Mouse (Mus musculus): Measurements from ENCODE around the gene Nfib. TPM values are rescaled to one million over a fixed set of nuclear protein-coding genes. Genes with fewer than 3 reads are reported as not detected.

The Nfib gene
- polyA plus RNA-seq, 1 experiment from 2014 or later, result 113 TPM

DNA sequence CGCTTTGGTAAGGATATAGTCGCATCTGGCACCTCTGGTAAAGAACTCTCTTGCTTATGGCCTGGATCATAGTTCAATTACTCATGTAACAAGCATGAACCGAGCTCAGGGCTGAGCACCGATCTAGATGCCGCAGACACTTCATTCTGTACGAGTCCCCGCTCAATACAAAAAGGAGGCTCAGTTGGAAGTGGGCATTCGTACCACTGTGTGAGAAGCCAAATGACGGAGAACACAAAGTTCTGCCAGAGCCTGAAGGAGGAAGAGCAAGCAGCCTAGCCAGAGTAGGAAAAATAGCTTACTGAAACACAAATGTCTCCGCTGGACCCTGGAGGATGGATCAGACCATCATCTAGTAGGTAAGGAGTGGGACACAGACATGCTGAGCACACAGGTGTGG is 246.7 kb downstream of the Nfib start:
- Histone ChIP-seq H3K9me3 (no peaks in the 10 kb centered on the region), H3K27ac (no peak overlapping the region), H3K27me3 (no peaks in the 10 kb centered on the region), H3K4me2 (no peak overlapping the region), H3K36me3 (peaks cover 4% of the 10 kb centered on the region; the same call in 1 of the 2 replicates), H3K9ac (no peak overlapping the region), H3K4me3 (no peak overlapping the region), H3K4me1 (peaks cover 43% of the 10 kb centered on the region)
- no peak for ATAC-seq (ENCODE audit: insufficient number of reproducible peaks, low FRiP score, low TSS enrichment, low read depth)
- 89% methylated on average over 10 of the region's 10 CpGs for WGBS

DNA sequence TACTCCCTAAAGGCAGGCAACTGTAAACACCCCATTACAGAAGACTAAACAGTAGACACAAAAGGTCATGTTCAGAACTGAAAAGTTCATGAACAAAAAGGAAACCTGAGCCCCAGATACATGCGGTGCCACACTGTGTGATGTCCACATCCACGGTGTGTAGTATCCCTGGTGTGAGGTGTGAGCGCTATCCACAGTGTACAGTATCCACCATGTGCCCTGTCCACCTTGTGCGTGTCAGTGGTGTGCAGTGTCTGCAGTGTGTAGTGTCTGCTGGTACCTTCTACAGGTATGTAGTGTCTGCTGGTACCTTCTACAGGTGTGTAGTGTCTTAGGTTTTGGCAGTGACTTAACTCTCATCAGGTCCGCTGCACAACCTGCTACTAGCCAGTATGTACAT is 248.6 kb downstream of the Nfib start:
- ATAC-seq (ENCODE audit: insufficient number of reproducible peaks, low FRiP score, low TSS enrichment, low read depth), result no peak
- H3K4me2 ChIP-seq, result no peak overlapping the region
- peak overlapping the region; percentile 54; the same call in 1 of the 2 replicates for H3K27ac ChIP-seq
- 80% methylated on average over 5 of the region's 5 CpGs for WGBS
- H3K4me3 ChIP-seq, result no peak overlapping the region
- no peaks in the 10 kb centered on the region for H3K9me3 ChIP-seq
- peaks cover 37% of the 10 kb centered on the region for H3K4me1 ChIP-seq
- peaks cover 4% of the 10 kb centered on the region; the same call in 1 of the 2 replicates for H3K36me3 ChIP-seq
- no peaks in the 10 kb centered on the region for H3K27me3 ChIP-seq
- H3K9ac ChIP-seq, result no peak overlapping the region

DNA sequence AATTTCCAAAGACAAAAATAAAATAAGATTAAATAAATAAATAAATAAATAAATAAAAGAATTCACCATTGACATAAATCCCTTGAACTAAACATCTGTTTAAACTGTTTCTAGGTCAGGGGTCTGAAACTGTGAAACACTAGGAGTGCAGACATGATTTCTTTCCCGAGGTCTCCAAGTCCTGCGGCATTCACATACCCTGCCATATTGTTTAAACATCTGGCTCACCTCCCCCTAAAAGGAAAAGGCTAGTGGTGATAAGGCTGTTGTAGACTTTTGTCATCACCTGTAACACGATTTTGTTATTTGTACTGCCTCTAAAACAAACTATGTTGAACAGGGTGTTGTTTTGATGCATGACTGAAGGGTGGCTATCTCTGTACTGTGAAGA is 249.2 kb downstream of the Nfib start:
- ATAC-seq (ENCODE audit: insufficient number of reproducible peaks, low FRiP score, low TSS enrichment, low read depth), result no peak
- no peaks in the 10 kb centered on the region for H3K9me3 ChIP-seq
- peaks cover 37% of the 10 kb centered on the region for H3K4me1 ChIP-seq
- H3K27ac ChIP-seq, result no peak overlapping the region
- peaks cover 4% of the 10 kb centered on the region; the same call in 1 of the 2 replicates for H3K36me3 ChIP-seq
- no peak overlapping the region for H3K4me2 ChIP-seq
- H3K27me3 ChIP-seq, result no peaks in the 10 kb centered on the region
- H3K9ac ChIP-seq, result no peak overlapping the region
- H3K4me3 ChIP-seq, result no peak overlapping the region
- WGBS, result 50% methylated on average over 3 of the region's 3 CpGs

DNA sequence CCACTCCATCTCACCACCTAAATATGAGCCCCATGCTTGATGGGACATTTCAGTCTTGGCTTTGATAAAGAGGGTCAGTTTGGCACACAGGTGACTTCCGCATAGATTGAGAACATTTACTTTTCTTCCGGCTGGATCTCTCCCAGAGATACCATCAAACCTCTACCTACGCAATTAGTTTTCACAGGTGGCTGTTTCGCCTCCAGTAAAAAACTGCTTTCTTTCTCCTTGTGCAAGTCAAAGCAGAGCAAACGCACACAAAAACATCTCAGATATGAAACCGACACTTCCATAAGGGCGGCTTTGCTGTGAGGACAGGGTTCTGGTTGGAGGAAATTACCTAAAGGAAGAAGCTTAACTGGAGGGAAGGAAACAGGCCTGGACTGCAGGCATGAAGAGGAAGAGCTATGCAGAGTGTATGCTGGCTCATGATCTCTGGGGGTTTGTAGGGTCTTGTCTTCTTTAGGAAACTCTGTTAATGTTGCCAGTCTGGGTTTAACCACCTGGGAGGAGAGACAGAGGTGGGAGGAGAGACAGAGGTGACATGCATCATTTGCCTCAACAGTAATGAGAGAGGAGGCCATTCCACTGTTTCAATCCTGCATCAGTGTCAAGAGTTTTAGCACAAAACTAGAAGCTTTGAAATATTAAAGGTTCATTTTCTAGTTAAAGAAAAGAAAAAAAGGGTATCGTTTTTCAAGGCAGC is 249.8 kb downstream of the Nfib start:
- Histone ChIP-seq H3K4me3 (no peak overlapping the region), H3K4me2 (no peak overlapping the region), H3K9ac (no peak overlapping the region), H3K27me3 (no peaks in the 10 kb centered on the region), H3K27ac (0 out of 2 replicates have a peak overlapping the region, but pooled peaks have one; percentile 14), H3K4me1 (peaks cover 37% of the 10 kb centered on the region), H3K36me3 (peaks cover 4% of the 10 kb centered on the region; the same call in 1 of the 2 replicates), H3K9me3 (no peaks in the 10 kb centered on the region)
- ATAC-seq (ENCODE audit: insufficient number of reproducible peaks, low FRiP score, low TSS enrichment, low read depth), result no peak
- WGBS, result 70% methylated on average over 8 of the region's 8 CpGs

DNA sequence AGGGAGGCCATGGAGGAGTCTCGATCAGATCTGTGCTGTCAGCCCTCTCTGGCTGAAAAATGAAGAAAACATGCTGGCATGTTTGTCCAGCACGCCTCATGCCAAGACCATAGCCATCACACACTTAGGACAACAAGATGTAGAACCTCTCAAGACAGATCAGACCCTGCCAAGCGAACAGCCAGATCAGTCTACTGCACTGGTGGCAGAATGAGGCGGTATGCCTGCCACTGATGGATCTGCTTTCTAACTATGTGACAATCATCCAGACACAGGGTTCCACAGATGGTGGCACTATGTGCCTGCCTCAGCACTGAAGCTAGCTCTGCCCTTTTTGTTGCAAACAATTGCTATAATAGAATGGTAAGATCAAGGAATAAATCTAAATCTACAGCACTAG is 250.6 kb downstream of the Nfib start:
- WGBS, result 88% methylated on average over 4 of the region's 4 CpGs
- no peak overlapping the region for H3K9ac ChIP-seq
- H3K36me3 ChIP-seq, result peaks cover 4% of the 10 kb centered on the region; the same call in 1 of the 2 replicates
- no peak overlapping the region for H3K4me3 ChIP-seq
- H3K9me3 ChIP-seq, result no peaks in the 10 kb centered on the region
- ATAC-seq (ENCODE audit: insufficient number of reproducible peaks, low FRiP score, low TSS enrichment, low read depth), result no peak
- no peaks in the 10 kb centered on the region for H3K27me3 ChIP-seq
- peaks cover 36% of the 10 kb centered on the region for H3K4me1 ChIP-seq
- H3K27ac ChIP-seq, result no peak overlapping the region
- no peak overlapping the region for H3K4me2 ChIP-seq

DNA sequence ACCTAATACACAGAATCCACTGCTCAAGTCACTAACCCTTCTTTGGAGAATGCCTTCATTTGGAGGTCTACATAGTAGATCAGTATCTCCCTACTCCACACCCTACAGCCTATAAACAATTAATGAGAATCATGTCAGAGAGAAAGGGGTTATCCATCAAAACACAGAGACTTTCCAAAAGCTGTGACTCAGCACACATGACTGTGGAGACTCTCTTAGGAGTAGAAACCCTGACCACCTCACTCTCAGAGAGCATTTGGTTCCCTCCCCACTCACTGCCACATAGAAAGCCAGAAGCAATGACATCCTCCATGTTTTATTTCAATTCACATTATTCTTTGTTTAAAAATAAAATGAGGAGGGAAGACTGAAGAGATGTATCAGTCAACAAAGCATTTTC is 252.2 kb downstream of the Nfib start:
- Histone ChIP-seq H3K4me1 (peaks cover 30% of the 10 kb centered on the region), H3K4me2 (no peak overlapping the region), H3K36me3 (peaks cover 4% of the 10 kb centered on the region; the same call in 1 of the 2 replicates), H3K9me3 (no peaks in the 10 kb centered on the region), H3K4me3 (no peak overlapping the region), H3K27me3 (no peaks in the 10 kb centered on the region), H3K9ac (no peak overlapping the region), H3K27ac (no peak overlapping the region)
- ATAC-seq (ENCODE audit: insufficient number of reproducible peaks, low FRiP score, low TSS enrichment, low read depth), result no peak

DNA sequence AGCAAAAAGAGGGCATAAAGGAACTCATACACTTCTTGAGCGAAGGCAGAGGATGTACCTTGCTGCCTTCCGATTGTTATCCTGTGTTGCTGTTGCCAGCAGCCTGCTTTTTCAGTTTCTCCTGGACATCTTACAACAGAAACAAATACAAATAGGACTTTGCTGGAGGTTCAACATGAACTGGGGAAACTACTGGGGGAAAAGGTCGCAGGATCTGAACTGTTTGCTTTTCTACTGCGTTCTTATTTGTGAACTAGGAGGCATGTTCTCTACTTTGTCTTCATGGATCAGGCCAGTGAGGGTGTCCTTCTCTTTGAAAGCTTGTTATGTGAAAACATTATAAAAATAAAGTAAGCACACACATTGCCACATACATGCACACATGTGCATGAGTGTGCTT is 252.6 kb downstream of the Nfib start:
- no peak overlapping the region for H3K27ac ChIP-seq
- H3K9ac ChIP-seq, result no peak overlapping the region
- no peak overlapping the region for H3K4me2 ChIP-seq
- H3K4me1 ChIP-seq, result peaks cover 27% of the 10 kb centered on the region
- no peaks in the 10 kb centered on the region for H3K27me3 ChIP-seq
- 86% methylated on average over 4 of the region's 4 CpGs for WGBS
- no peak overlapping the region for H3K4me3 ChIP-seq
- peaks cover 4% of the 10 kb centered on the region; the same call in 1 of the 2 replicates for H3K36me3 ChIP-seq
- no peaks in the 10 kb centered on the region for H3K9me3 ChIP-seq
- no peak for ATAC-seq (ENCODE audit: insufficient number of reproducible peaks, low FRiP score, low TSS enrichment, low read depth)

DNA sequence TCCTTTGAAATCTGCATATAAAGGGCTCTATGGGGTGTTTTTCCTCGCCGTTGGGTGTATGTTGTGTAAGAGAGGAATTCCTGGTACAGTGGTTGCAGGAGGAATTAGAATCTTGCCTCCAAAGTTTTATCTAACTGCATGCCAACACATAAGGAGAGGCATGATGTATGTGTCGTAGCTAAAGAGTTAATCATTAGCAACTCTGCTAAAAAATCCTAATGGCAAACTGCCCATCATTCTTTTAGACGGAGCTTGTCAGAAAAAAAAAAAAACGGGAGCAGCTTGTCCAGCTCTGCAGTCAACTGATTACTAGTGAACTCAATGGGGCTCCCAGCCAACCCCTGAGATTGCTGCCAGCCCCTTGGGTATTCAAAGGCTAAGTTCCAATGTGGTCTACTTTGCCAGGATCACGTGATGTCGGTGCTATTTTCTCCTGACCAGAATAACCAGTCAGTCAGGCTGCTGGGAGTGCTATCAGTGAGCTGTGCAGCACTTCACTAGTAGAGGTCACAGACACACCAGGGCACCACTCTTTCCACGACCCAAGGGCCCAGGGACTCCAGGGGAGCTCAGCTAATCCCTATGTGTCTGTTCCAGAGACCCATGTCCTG is 258.4 kb downstream of the Nfib start:
- H3K9me3 ChIP-seq, result no peaks in the 10 kb centered on the region
- H3K9ac ChIP-seq, result no peak overlapping the region
- no peaks in the 10 kb centered on the region for H3K27me3 ChIP-seq
- 0 out of 2 replicates have a peak overlapping the region, but pooled peaks have one; percentile 22 for H3K4me2 ChIP-seq
- H3K4me3 ChIP-seq, result no peak overlapping the region
- no peak for ATAC-seq (ENCODE audit: insufficient number of reproducible peaks, low FRiP score, low TSS enrichment, low read depth)
- H3K27ac ChIP-seq, result peak overlapping the region; percentile 33; the same call in 1 of the 2 replicates
- no peaks in the 10 kb centered on the region for H3K36me3 ChIP-seq
- peaks cover 25% of the 10 kb centered on the region for H3K4me1 ChIP-seq
- WGBS, result 12% methylated on average over 8 of the region's 8 CpGs

DNA sequence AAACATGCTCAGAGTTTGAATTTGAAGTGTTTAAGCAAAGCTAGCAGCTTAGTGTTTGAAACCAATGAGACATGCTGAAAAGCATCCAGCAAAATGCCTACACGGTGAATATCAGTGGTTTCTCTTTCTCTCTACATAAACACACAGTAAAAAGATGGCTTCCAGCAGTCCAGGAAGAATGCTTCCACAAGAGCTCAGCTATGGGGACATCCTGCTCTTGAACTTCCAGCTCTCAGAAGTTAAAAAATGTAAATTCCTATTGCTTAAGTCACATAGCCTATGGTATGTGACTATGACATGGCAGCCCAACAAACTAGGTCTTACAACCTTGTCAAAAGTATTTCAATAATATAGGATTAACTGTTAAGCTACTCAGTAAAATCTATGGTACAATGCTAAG is 261.5 kb downstream of the Nfib start:
- 73% methylated on average over 1 of the region's 1 CpGs for WGBS
- no peak for ATAC-seq (ENCODE audit: insufficient number of reproducible peaks, low FRiP score, low TSS enrichment, low read depth)

DNA sequence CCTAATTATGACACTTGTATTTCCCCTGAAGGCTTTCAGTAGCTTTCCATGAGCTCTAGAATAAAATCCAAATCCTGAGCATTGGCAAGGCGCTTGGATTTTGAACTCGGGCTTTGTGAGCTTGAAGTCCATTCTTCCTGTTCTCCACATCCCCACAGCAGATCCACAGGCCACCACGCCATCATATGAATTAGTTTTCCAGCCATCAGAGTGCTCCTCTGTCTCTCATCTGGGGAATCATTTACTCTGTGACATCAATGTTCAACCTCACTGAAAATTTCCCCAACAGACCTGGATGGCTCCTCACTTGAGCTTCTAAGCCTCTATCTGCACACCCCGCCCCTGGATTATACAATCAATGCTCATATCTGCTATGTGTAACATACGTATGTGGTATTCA is 262.1 kb downstream of the Nfib start:
- no peaks in the 10 kb centered on the region for H3K27me3 ChIP-seq
- H3K4me3 ChIP-seq, result no peak overlapping the region
- ATAC-seq (ENCODE audit: insufficient number of reproducible peaks, low FRiP score, low TSS enrichment, low read depth), result no peak
- no peak overlapping the region for H3K27ac ChIP-seq
- H3K4me2 ChIP-seq, result no peak overlapping the region
- no peak overlapping the region for H3K9ac ChIP-seq
- 89% methylated on average over 5 of the region's 5 CpGs for WGBS
- no peaks in the 10 kb centered on the region for H3K36me3 ChIP-seq
- H3K4me1 ChIP-seq, result peaks cover 24% of the 10 kb centered on the region
- H3K9me3 ChIP-seq, result no peaks in the 10 kb centered on the region

More for the DNA sequence above, 261.5 kb downstream of the Nfib start:
- no peak overlapping the region for H3K4me2 ChIP-seq
- no peaks in the 10 kb centered on the region for H3K9me3 ChIP-seq
- no peaks in the 10 kb centered on the region for H3K36me3 ChIP-seq
- H3K27ac ChIP-seq, result no peak overlapping the region
- peaks cover 21% of the 10 kb centered on the region for H3K4me1 ChIP-seq
- no peaks in the 10 kb centered on the region for H3K27me3 ChIP-seq
- no peak overlapping the region for H3K9ac ChIP-seq
- H3K4me3 ChIP-seq, result no peak overlapping the region

DNA sequence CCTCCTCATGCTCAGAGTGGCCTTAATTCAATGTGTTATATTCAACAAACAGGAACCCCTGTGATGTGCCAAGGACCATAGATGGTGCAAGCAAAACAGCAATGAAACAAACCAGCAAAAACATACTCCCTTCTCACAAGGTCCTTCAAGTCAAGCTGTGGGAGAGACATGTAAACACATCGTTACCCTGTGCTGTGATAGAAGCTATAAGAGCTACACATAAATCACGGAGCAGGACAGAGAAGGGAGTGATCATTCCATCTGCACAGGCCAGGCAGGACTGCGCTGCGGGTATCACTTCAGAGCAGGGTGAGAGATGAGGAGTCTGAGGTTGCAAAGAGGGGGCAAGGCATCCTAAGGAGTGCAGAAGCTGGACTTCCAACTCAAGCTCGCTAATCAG is 262.5 kb downstream of the Nfib start:
- Histone ChIP-seq H3K9ac (no peak overlapping the region), H3K9me3 (no peaks in the 10 kb centered on the region), H3K4me1 (peaks cover 27% of the 10 kb centered on the region), H3K4me2 (no peak overlapping the region), H3K27ac (no peak overlapping the region), H3K36me3 (no peaks in the 10 kb centered on the region), H3K4me3 (no peak overlapping the region), H3K27me3 (no peaks in the 10 kb centered on the region)
- WGBS, result 65% methylated on average over 5 of the region's 5 CpGs
- ATAC-seq (ENCODE audit: insufficient number of reproducible peaks, low FRiP score, low TSS enrichment, low read depth), result no peak

DNA sequence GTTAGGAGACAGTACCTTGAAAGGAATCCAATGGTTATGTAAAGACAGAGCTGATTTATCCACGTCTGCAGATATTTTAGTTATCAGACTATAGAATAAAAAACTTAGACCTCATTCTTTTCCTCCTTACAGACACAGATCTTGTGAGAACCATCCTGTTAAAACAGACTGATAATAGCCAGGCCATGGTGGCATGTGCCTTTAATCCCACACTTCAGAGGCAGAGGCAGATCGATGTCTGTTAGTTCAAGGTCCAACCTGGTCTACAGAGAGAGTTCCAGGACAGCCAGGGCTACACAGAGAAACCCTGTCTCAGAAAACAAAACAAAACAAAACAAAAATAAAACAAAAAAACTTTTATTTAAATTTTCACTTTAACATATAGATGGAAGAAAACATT is 264.9 kb downstream of the Nfib start:
- ATAC-seq (ENCODE audit: insufficient number of reproducible peaks, low FRiP score, low TSS enrichment, low read depth), result no peak

More for the DNA sequence above, 264.9 kb downstream of the Nfib start:
- no peak overlapping the region for H3K9ac ChIP-seq
- 80% methylated on average over 2 of the region's 2 CpGs for WGBS
- no peaks in the 10 kb centered on the region for H3K9me3 ChIP-seq
- no peaks in the 10 kb centered on the region for H3K27me3 ChIP-seq
- H3K4me3 ChIP-seq, result no peak overlapping the region
- H3K4me1 ChIP-seq, result peaks cover 31% of the 10 kb centered on the region
- H3K4me2 ChIP-seq, result no peak overlapping the region
- H3K27ac ChIP-seq, result no peak overlapping the region
- H3K36me3 ChIP-seq, result no peaks in the 10 kb centered on the region

Data from limb, embryonic 15.5 days (tissue).